Mouse (Mus musculus) E14TG2a.4 (cell line): ENCODE data around the gene Fez1.

ENCODE experiments used
- CTCF ChIP-seq: conservative IDR thresholded peaks from 2 replicates; pipeline ENCODE4 v1.5.1; 2014; ENCODE audit warnings: low read length
- NANOG ChIP-seq: IDR thresholded peaks from 2 replicates; pipeline ENCODE4 v1.6.1; 2014; ENCODE audit warnings: borderline replicate concordance, low read length, mixed read lengths
- POU5F1 ChIP-seq: IDR thresholded peaks from 2 replicates; pipeline ENCODE4 v1.6.1; 2014; ENCODE audit warnings: low read length, borderline replicate concordance

GRCm38 (mm10) chr9:36833914-36834313, 12.2 kb downstream of the Fez1 start:
- no peak for TF ChIP-seq NANOG
- no peak for TF ChIP-seq CTCF
- TF ChIP-seq POU5F1, result no peak
